Mouse (Mus musculus): ENCODE data around the gene Rab10. TPM values are rescaled to one million over a fixed set of nuclear protein-coding genes. Genes with fewer than 3 reads are reported as not detected.

Rab10 gene
- polyA plus RNA-seq (2011; ENCODE audit: insufficient read length, low read depth, missing spikeins): 139 and 156 TPM in 2 replicates

- peak within 1 kb of the TSS; percentile 89 for H3K4me3 ChIP-seq (ENCODE audit: insufficient read depth, low read length)
- H3K4me1 ChIP-seq (ENCODE audit: control insufficient read depth, insufficient read depth, low read length): peaks cover 5% of the 10 kb centered on the region
- H3K27ac ChIP-seq (ENCODE audit: insufficient read depth, low read length): peak within 1 kb of the TSS; percentile 94
- TF ChIP-seq POLR2A (IDR thresholded peaks at IDR 0.05; ENCODE audit: low read depth, low read length) (peak; percentile 91), CTCF (IDR thresholded peaks at IDR 0.05; ENCODE audit: borderline replicate concordance, insufficient read depth, low read length) (no peak)
These were observed at the start of gene Rab10 for GRCm38 (mm10) chr12:3309391-3310320. Rab10 (minus strand) TSS chr12:3309969.

GRCm38 (mm10) chr12:3359302-3359701 lies 49.5 kb upstream of the Rab10 start:
- TF ChIP-seq POLR2A (IDR thresholded peaks at IDR 0.05; ENCODE audit: low read depth, low read length): no peak
- no peak for TF ChIP-seq CTCF (IDR thresholded peaks at IDR 0.05; ENCODE audit: borderline replicate concordance, insufficient read depth, low read length)
- Histone ChIP-seq H3K4me1 (ENCODE audit: control insufficient read depth, insufficient read depth, low read length) (no peaks in the 10 kb centered on the region), H3K4me3 (ENCODE audit: insufficient read depth, low read length) (no peak overlapping the region), H3K27ac (ENCODE audit: insufficient read depth, low read length) (no peak overlapping the region)

GRCm38 (mm10) chr12:3356824-3357223 lies 47.1 kb upstream of the Rab10 start:
- no peak overlapping the region for H3K27ac ChIP-seq (ENCODE audit: insufficient read depth, low read length)
- TF ChIP-seq POLR2A (IDR thresholded peaks at IDR 0.05; ENCODE audit: low read depth, low read length) (no peak), CTCF (IDR thresholded peaks at IDR 0.05; ENCODE audit: borderline replicate concordance, insufficient read depth, low read length) (no peak)
- H3K4me3 ChIP-seq (ENCODE audit: insufficient read depth, low read length): 0 out of 2 replicates have a peak overlapping the region, but pooled peaks have one; percentile 5
- H3K4me1 ChIP-seq (ENCODE audit: control insufficient read depth, insufficient read depth, low read length): 0 out of 2 replicates have a peak, but pooled peaks cover 3% of the 10 kb centered on the region

GRCm38 (mm10) chr12:3355068-3355467 lies 45.3 kb upstream of the Rab10 start:
- TF ChIP-seq CTCF (IDR thresholded peaks at IDR 0.05; ENCODE audit: borderline replicate concordance, insufficient read depth, low read length) (no peak), POLR2A (IDR thresholded peaks at IDR 0.05; ENCODE audit: low read depth, low read length) (no peak)
- Histone ChIP-seq H3K4me1 (ENCODE audit: control insufficient read depth, insufficient read depth, low read length) (0 out of 2 replicates have a peak, but pooled peaks cover 3% of the 10 kb centered on the region), H3K4me3 (ENCODE audit: insufficient read depth, low read length) (no peak overlapping the region), H3K27ac (ENCODE audit: insufficient read depth, low read length) (no peak overlapping the region)

DNA sequence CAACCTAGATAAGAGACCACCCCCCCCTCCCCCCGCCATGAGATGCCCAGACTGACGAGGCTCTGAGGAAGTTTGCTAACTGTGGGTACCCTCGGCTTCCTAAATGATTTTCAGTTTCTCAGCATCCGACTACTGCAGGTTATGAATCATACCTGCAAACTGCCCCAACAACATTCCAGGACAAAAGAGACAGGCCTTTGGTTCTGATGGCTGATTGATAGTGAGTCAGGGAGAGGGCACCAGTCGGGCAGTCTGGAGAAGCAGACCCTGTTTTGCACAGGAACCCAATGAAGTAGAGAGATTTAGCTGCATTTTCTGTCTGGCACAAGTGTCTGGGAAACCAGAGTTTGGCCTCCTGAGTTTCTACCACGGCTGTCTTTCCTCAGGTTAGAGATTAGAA lies 42.4 kb upstream of the Rab10 start:
- Histone ChIP-seq H3K4me3 (ENCODE audit: insufficient read depth, low read length) (no peak overlapping the region), H3K27ac (ENCODE audit: insufficient read depth, low read length) (no peak overlapping the region), H3K4me1 (ENCODE audit: control insufficient read depth, insufficient read depth, low read length) (peaks cover 3% of the 10 kb centered on the region; the same call in 1 of the 2 replicates)
- TF ChIP-seq CTCF (IDR thresholded peaks at IDR 0.05; ENCODE audit: borderline replicate concordance, insufficient read depth, low read length) (no peak), POLR2A (IDR thresholded peaks at IDR 0.05; ENCODE audit: low read depth, low read length) (no peak)

- Histone ChIP-seq H3K27ac (ENCODE audit: insufficient read depth, low read length) (peak overlapping the region; percentile 53; the same call in 1 of the 2 replicates), H3K4me3 (ENCODE audit: insufficient read depth, low read length) (no peak overlapping the region), H3K4me1 (ENCODE audit: control insufficient read depth, insufficient read depth, low read length) (peaks cover 6% of the 10 kb centered on the region)
- TF ChIP-seq POLR2A (IDR thresholded peaks at IDR 0.05; ENCODE audit: low read depth, low read length) (no peak), CTCF (IDR thresholded peaks at IDR 0.05; ENCODE audit: borderline replicate concordance, insufficient read depth, low read length) (no peak)
These were observed 40.4 kb upstream of the Rab10 start for GRCm38 (mm10) chr12:3350136-3350535.

DNA sequence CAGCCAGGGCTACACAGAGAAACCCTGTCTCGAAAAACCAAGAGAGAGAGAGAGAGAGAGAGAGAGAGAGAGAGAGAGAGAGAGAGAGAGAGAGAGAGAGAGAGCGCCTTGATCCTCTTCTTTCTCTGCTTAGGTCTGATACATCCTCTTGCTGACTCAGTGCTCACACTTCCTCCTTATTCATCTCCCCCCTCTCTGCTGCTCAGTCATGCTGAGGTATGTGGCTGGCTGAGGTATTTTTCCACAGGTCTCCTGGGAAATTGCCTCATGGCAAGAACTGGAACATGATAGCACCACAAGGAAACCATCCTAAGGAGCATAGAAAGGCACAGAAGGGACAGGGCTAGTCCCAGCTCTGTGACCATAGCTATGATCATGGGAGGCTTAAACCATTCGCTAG lies 39.6 kb upstream of the Rab10 start:
- H3K4me3 ChIP-seq (ENCODE audit: insufficient read depth, low read length): no peak overlapping the region
- H3K4me1 ChIP-seq (ENCODE audit: control insufficient read depth, insufficient read depth, low read length): peaks cover 6% of the 10 kb centered on the region
- TF ChIP-seq POLR2A (IDR thresholded peaks at IDR 0.05; ENCODE audit: low read depth, low read length) (no peak), CTCF (IDR thresholded peaks at IDR 0.05; ENCODE audit: borderline replicate concordance, insufficient read depth, low read length) (no peak)
- peak overlapping the region; percentile 53; the same call in 1 of the 2 replicates for H3K27ac ChIP-seq (ENCODE audit: insufficient read depth, low read length)

GRCm38 (mm10) chr12:3347682-3348081 lies 37.9 kb upstream of the Rab10 start:
- Histone ChIP-seq H3K4me1 (ENCODE audit: control insufficient read depth, insufficient read depth, low read length) (peaks cover 6% of the 10 kb centered on the region), H3K27ac (ENCODE audit: insufficient read depth, low read length) (no peak overlapping the region), H3K4me3 (ENCODE audit: insufficient read depth, low read length) (no peak overlapping the region)
- TF ChIP-seq POLR2A (IDR thresholded peaks at IDR 0.05; ENCODE audit: low read depth, low read length): no peak
- TF ChIP-seq CTCF (IDR thresholded peaks at IDR 0.05; ENCODE audit: borderline replicate concordance, insufficient read depth, low read length): no peak

DNA sequence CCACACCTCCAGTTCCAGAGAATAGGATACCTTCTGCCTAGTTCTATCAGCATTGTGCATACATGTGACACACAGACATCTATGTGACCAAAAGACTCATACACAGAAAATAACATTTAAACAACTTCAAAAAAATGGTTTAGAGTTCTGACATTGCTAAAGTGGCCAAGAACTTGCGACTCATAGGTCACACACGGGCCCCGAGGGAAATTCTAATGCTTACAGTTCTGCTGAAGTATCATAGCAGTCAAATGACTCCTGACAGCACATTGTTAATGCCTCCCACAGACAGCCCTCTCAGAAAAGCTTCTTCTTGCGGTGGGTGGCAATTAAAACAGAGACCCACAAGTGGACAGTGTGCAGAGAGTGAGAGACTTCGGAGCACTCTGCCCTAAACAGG lies 35.3 kb upstream of the Rab10 start:
- Histone ChIP-seq H3K4me3 (ENCODE audit: insufficient read depth, low read length) (no peak overlapping the region), H3K27ac (ENCODE audit: insufficient read depth, low read length) (no peak overlapping the region), H3K4me1 (ENCODE audit: control insufficient read depth, insufficient read depth, low read length) (peaks cover 4% of the 10 kb centered on the region)
- TF ChIP-seq POLR2A (IDR thresholded peaks at IDR 0.05; ENCODE audit: low read depth, low read length) (no peak), CTCF (IDR thresholded peaks at IDR 0.05; ENCODE audit: borderline replicate concordance, insufficient read depth, low read length) (no peak)

DNA sequence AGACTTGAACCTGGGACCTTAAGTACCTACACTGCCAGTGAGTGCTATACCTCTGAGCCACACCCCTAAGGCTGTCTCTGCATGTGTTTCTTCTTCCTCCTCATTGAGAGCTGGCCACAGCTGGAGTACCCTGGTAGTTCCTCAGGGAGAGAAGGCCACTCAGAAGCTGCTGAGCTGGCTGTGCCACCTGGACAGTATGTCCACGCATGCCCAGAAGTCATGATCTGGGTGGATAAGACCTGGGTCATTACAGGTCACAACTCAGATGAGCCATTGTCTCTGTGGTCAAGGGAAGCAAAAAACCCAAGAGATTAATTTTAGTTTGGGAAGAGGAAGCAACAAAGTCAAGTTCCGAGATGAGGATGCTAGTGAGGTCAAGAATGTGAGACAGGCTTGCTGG lies 34.4 kb upstream of the Rab10 start:
- Histone ChIP-seq H3K4me3 (ENCODE audit: insufficient read depth, low read length) (no peak overlapping the region), H3K27ac (ENCODE audit: insufficient read depth, low read length) (no peak overlapping the region), H3K4me1 (ENCODE audit: control insufficient read depth, insufficient read depth, low read length) (peaks cover 4% of the 10 kb centered on the region; the same call in 1 of the 2 replicates)
- TF ChIP-seq CTCF (IDR thresholded peaks at IDR 0.05; ENCODE audit: borderline replicate concordance, insufficient read depth, low read length) (no peak), POLR2A (IDR thresholded peaks at IDR 0.05; ENCODE audit: low read depth, low read length) (no peak)
